ENCODE assay signal across 27 mouse cellular contexts in genomic region chr1:87406012-87406411, GRCm38 (mm10). TPM values are rescaled to one million over a fixed set of nuclear protein-coding genes. Genes with fewer than 3 reads are reported as not detected.
"Had no signal": no experiment of that assay in that cellular context is flagged by ENCODE, and none has a peak within 500 bp of the region (broad histone marks: within the 10 kb centered on the region; RNA-seq: fewer than 3 reads in every experiment).

No protein-coding gene starts in this region.

- H3K4me2 ChIP-seq: heart, embryonic 11.5 days; heart, embryonic 13.5 days; heart, embryonic 15.5 days; hindbrain, embryonic 13.5 days; hindbrain, embryonic 15.5 days; intestine, embryonic 15.5 days; limb, embryonic 13.5 days; limb, embryonic 15.5 days; liver, embryonic 12.5 days had no signal

- H3K9ac ChIP-seq: heart, embryonic 13.5 days; heart, embryonic 15.5 days; hindbrain, embryonic 13.5 days; hindbrain, embryonic 15.5 days; intestine, embryonic 15.5 days; limb, embryonic 13.5 days; limb, embryonic 15.5 days; liver, embryonic 12.5 days had no signal

- H3K4me1 ChIP-seq: heart, embryonic 13.5 days; heart, embryonic 15.5 days; hindbrain, embryonic 13.5 days; hindbrain, embryonic 15.5 days; intestine, embryonic 15.5 days; limb, embryonic 13.5 days; limb, embryonic 15.5 days; liver, embryonic 12.5 days had no signal

- H3K27me3 ChIP-seq: heart, embryonic 13.5 days; heart, embryonic 15.5 days; hindbrain, embryonic 13.5 days; hindbrain, embryonic 15.5 days; intestine, embryonic 15.5 days; limb, embryonic 13.5 days; limb, embryonic 15.5 days; liver, embryonic 12.5 days had no signal

- H3K4me3 ChIP-seq: heart, adult 2 months; heart, embryonic 13.5 days; heart, embryonic 15.5 days; hindbrain, embryonic 13.5 days; hindbrain, embryonic 15.5 days; intestine, embryonic 15.5 days; layer of hippocampus, adult 2 months; limb, embryonic 13.5 days; limb, embryonic 15.5 days; liver, embryonic 12.5 days had no signal

- DNase-seq: gastrocnemius, postnatal 14 days; gastrocnemius, postnatal 36 days; heart, adult 11 months; heart, adult 2 months; heart, postnatal 14 days; heart, postnatal 36 days; kidney, adult 18-20 months; kidney, adult 8-10 months; kidney, postnatal 10 days; kidney, postnatal 25 days; kidney, postnatal 4 days; layer of hippocampus, postnatal 36 days; left cerebral cortex, postnatal 4 days had no signal

- H3K9me3 ChIP-seq: heart, embryonic 13.5 days; heart, embryonic 15.5 days; hindbrain, embryonic 13.5 days; hindbrain, embryonic 15.5 days; intestine, embryonic 15.5 days; limb, embryonic 13.5 days; limb, embryonic 15.5 days; liver, embryonic 12.5 days had no signal

- H3K27ac ChIP-seq: heart, adult 2 months; heart, embryonic 13.5 days; heart, embryonic 15.5 days; hindbrain, embryonic 13.5 days; hindbrain, embryonic 15.5 days; hindbrain, postnatal 0 days; intestine, embryonic 15.5 days; layer of hippocampus, adult 2 months; limb, embryonic 13.5 days; limb, embryonic 15.5 days; liver, embryonic 12.5 days had no signal

RNA-seq across cellular contexts. Expression of gene Kcnj13, which starts 11.5 kb away (rescaled TPM):
- total RNA-seq: gastrocnemius, postnatal 14 days; heart, adult 2 months; heart, postnatal 14 days; heart, postnatal 36 days; hematopoietic stem cell, adult 5-6 weeks; liver, adult 2 months had no signal
- polyA plus RNA-seq: gonadal fat pad, adult 2 months; liver, adult 2 months had no signal
